ENCODE assay signal across 8 mouse cellular contexts in the genomic region with DNA sequence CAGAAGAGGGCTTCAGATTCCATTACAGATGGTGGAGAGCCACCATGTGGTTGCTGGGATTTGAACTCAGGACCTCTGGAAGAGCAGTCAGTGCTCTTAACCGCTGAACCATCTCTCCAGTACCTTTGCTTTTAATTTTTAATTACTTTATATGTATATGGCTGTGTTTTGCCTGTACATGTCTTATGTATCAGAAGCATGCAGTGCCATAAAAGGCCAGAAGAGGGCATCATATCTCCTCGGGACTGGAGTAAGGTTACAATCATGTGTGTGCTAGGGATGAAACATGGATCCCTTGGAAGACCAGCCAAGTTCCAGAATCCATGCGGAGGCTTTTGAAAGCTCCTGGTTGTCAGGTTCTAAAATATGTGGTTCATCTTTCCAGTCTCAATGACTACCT. TPM values are rescaled to one million over a fixed set of nuclear protein-coding genes. Genes with fewer than 3 reads are reported as not detected.
DNase-seq lines count a peak whose midpoint lies in the region; ATAC-seq and TF ChIP-seq lines count a peak whose summit lies in the region.

No protein-coding gene starts in this region.

- intact Hi-C loops in heart, postnatal 36 days (cut with DNase I), result loop anchor here (2.0 kb wide), 1 partner anchor 64 kb away; no protein-coding TSS in a partner anchor

- no peaks in the 10 kb centered on the region for H3K9me3 ChIP-seq in heart, embryonic 11.5 days (replicated peaks; ENCODE audit: control insufficient read depth, low read length)
- H3K9me3 ChIP-seq in ES-E14 (ENCODE audit: control insufficient read depth, insufficient read depth, low read depth, low read length), result no peaks in the 10 kb centered on the region

- no peak overlapping the region for H3K4me3 ChIP-seq in heart, embryonic 11.5 days (ENCODE audit: low read depth, low read length)
- H3K4me3 ChIP-seq in ES-E14 (ENCODE audit: insufficient read depth in 1 of 2, low read depth in 1 of 2, low read length in 2 of 2, poor library complexity in 1 of 2, severe bottlenecking in 1 of 2), result no peak overlapping the region

- DNase-seq in heart, postnatal 36 days, result peak; percentile 30 to 51
- peak; percentile 37 for DNase-seq in 3134 (ENCODE audit: extremely low read depth, insufficient read length, low spot score)
- DNase-seq in ES-E14 (ENCODE audit: low read depth, low spot score), result peak; percentile 79
- DNase-seq in cerebellum, adult 9-11 months, result peak; percentile 18
- DNase-seq in kidney, postnatal 25 days, result peak; percentile 45 to 87
- DNase-seq in retina, adult 2 months (ENCODE audit: low read depth, low spot score), result peak; percentile 42

- 54% methylated on average over 3 of the region's 3 CpGs for WGBS in heart, embryonic 11.5 days (ENCODE audit: insufficient replicate concordance)

- H3K27ac ChIP-seq in heart, embryonic 11.5 days (ENCODE audit: low read depth, low read length), result no peak overlapping the region
- H3K27ac ChIP-seq in ES-E14 (ENCODE audit: insufficient read depth, low read depth, low read length, poor library complexity, severe bottlenecking), result no peak overlapping the region; the same call in 1 of the 2 replicates

- no peaks in the 10 kb centered on the region for H3K36me3 ChIP-seq in heart, embryonic 11.5 days (ENCODE audit: control insufficient read depth, insufficient read depth, low read length)
- no peaks in the 10 kb centered on the region for H3K36me3 ChIP-seq in ES-E14 (ENCODE audit: control insufficient read depth, insufficient read depth, low read length, poor library complexity, severe bottlenecking)

- ATAC-seq in heart, embryonic 11.5 days (replicated peaks; ENCODE audit: insufficient number of reproducible peaks, low FRiP score, low TSS enrichment), result no peak
- ATAC-seq in inflammation-experienced regulatory T-cells, adult 6 months, result no peak

- in situ Hi-C loops in ES-E14 (cut with MboI; ENCODE audit: low sequenced_read_pairs in 2 of 2, unreplicated experiment in 2 of 2), result no loop called here

- no peaks in the 10 kb centered on the region for H3K4me1 ChIP-seq in heart, embryonic 11.5 days (ENCODE audit: control insufficient read depth, insufficient read depth, low read length)
- H3K4me1 ChIP-seq in ES-E14 (ENCODE audit: control insufficient read depth in 2 of 2, insufficient read depth in 2 of 2, low read length in 2 of 2, poor library complexity in 1 of 2), result 0 out of 4 replicates have a peak, but pooled peaks cover 0 to 2% of the 10 kb centered on the region in 2 experiments

- no peak overlapping the region for H3K9ac ChIP-seq in heart, embryonic 11.5 days (ENCODE audit: low read depth, low read length)
- no peak overlapping the region for H3K9ac ChIP-seq in ES-E14 (ENCODE audit: insufficient read depth, low read depth, low read length, poor library complexity, severe bottlenecking)

- H3K4me2 ChIP-seq in heart, embryonic 11.5 days, result no peak overlapping the region

- no peaks in the 10 kb centered on the region for H3K27me3 ChIP-seq in heart, embryonic 11.5 days (ENCODE audit: control insufficient read depth, insufficient read depth, low read length)

TF ChIP-seq in ES-E14, 5 proteins besides CTCF, POLR2A, EP300 and RAD21:
- TF ChIP-seq MAFK (IDR thresholded peaks at IDR 0.05; ENCODE audit: insufficient read depth, low read depth, low read length), result no peak
- TF ChIP-seq ZC3H11A (IDR thresholded peaks at IDR 0.05; ENCODE audit: borderline replicate concordance, low read depth, low read length), result no peak

RNA-seq across cellular contexts. Expression of a gene that starts 35.7 kb away (rescaled TPM):
- 10 to 100 TPM; 14.7 to 16.8 TPM for total RNA-seq in heart, postnatal 36 days (2021)
- 50.4 and 52.6 TPM in 2 replicates for polyA plus RNA-seq in heart, embryonic 11.5 days (2014; fragmentation: Nextera tagmentation; extraction: Ambion mirVana)
- total RNA-seq in ES-E14 (2012; rRNA removed), result 23.6 and 37.2 TPM in 2 replicates
- 10 to 100 TPM; 14.7 to 16.9 (median 16.3) TPM for polyA plus RNA-seq in inflammation-experienced regulatory T-cells, adult 6 months (2017; shearing (Covaris generic))

RNA-seq across cellular contexts. Expression of a gene that starts 40.4 kb away (rescaled TPM):
- total RNA-seq in heart, postnatal 36 days (2021), result 10 to 100 TPM; 10.5 to 11.3 TPM
- 15.6 and 16.0 TPM in 2 replicates for polyA plus RNA-seq in heart, embryonic 11.5 days (2014; fragmentation: Nextera tagmentation; extraction: Ambion mirVana)
- total RNA-seq in ES-E14 (2012; rRNA removed), result 15.4 and 18.2 TPM in 2 replicates
- polyA plus RNA-seq in inflammation-experienced regulatory T-cells, adult 6 months (2017; shearing (Covaris generic)), result 1 to 10 TPM; 3.7 to 4.2 (median 3.8) TPM

Comparison
In these comparisons a context has a peak if more than half of its experiments do, and no peak if none do; other contexts are left out.
1. DNase-seq: peak in every context shown above with its lines; median percentile 79 in ES-E14; 66 in kidney, postnatal 25 days; 42 in retina, adult 2 months; 40 in heart, postnatal 36 days; 37 in 3134; 18 in cerebellum, adult 9-11 months.